Mouse (Mus musculus) cortical plate, adult 2 months (tissue): ENCODE results near the gene Aip. TPM values are rescaled to one million over a fixed set of nuclear protein-coding genes. Genes with fewer than 3 reads are reported as not detected.

Source experiments
- H3K27ac ChIP-seq: fragments of 200-500 bp; 2 replicates; pipeline ENCODE4 v1.5.1; 2012; ENCODE audit warnings: low read length, control low read depth, inconsistent platforms; ENCODE audit not compliant: insufficient read depth
- H3K4me1 ChIP-seq: fragments of 200-500 bp; 2 replicates; pipeline ENCODE4 v1.6.1; 2011; ENCODE audit warnings: low read length; ENCODE audit not compliant: control insufficient read depth, insufficient read depth
- H3K4me3 ChIP-seq: fragments of 200-500 bp; 2 replicates; pipeline ENCODE4 v1.5.1; 2011; ENCODE audit warnings: mild to moderate bottlenecking, low read length, control low read depth; ENCODE audit not compliant: insufficient read depth
- CTCF ChIP-seq: fragments of 200-500 bp; IDR thresholded peaks from 2 replicates; pipeline ENCODE4 v1.5.1; 2011; ENCODE audit warnings: mild to moderate bottlenecking, control low read depth, low read length; ENCODE audit not compliant: insufficient read depth; ENCODE audit errors: extremely low read depth
- POLR2A ChIP-seq: fragments of 200-500 bp; IDR thresholded peaks from 2 replicates; pipeline ENCODE4 v1.6.1; 2011; ENCODE audit warnings: mild to moderate bottlenecking, low read length, control low read depth; ENCODE audit not compliant: insufficient read depth; ENCODE audit errors: extremely low read depth
- polyA plus RNA-seq: library from polyadenylated mRNA; depleted of rRNA; stranded (reverse); fragments of >200 nt; gene quantifications from 2 replicates; pipeline ENCODE4 v1.2.3, GENCODE M21; 2012

Aip gene
- polyA plus RNA-seq, 1 experiment, result 167 TPM

DNA sequence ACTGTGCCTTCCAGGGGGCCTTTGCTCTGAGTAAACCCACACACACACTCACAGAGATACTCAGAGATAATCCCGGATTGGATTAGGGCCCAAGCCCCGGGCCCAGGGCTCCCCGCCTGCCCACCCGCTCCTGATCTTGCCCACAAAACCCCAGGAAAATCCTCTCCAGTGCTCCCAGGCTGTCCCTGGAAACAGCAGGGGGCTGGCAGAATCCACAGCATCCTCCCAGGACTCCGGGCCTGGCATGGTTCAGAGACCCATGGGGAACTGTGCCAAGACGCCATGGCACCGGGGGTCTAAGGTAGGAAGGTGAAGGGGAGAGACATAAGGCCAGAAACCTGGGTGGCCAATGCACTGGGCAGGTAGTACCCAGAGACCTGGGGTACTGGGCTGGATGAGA, 42.3 kb downstream of the Aip start:
- H3K4me3 ChIP-seq, result no peak overlapping the region
- H3K27ac ChIP-seq, result no peak overlapping the region
- no peak for TF ChIP-seq CTCF
- no peak for TF ChIP-seq POLR2A
- no peaks in the 10 kb centered on the region for H3K4me1 ChIP-seq

DNA sequence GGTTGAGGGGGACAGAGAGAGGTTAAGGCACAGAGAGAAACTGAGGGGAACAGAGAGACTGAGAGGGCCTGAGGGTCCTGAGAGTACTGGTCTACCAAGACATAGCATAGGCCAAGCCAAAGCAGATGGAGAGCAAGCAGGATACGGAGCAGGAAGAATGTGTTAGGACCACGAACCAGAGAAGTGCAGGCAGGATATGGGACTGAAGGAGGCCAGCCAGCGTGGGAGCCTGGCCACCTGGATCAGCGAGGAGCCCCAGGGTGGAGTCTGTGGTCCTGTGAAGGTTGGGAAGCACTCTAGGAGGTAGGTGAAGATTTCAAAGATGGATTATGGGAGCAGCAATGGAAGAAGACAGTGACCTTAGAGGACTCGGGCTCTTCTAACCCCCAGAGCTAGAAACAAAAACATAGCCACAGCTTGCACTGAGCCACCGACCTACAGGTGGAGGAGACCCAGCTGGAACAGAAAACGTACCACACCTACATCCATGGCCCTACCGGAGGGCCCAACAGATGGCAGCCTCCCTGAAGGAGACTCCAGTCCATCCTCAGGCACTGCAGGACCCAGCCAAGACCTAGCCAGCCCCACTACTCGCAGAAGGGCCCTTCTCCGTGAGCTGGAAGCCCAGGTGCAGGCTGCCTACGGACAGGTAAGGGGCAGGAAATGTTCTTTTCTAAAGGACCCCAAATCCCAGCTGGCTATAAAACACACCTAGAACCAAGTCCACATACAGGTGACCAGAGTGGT, 43.3 kb downstream of the Aip start:
- H3K4me3 ChIP-seq, result no peak overlapping the region
- no peak for TF ChIP-seq POLR2A
- TF ChIP-seq CTCF, result no peak

DNA sequence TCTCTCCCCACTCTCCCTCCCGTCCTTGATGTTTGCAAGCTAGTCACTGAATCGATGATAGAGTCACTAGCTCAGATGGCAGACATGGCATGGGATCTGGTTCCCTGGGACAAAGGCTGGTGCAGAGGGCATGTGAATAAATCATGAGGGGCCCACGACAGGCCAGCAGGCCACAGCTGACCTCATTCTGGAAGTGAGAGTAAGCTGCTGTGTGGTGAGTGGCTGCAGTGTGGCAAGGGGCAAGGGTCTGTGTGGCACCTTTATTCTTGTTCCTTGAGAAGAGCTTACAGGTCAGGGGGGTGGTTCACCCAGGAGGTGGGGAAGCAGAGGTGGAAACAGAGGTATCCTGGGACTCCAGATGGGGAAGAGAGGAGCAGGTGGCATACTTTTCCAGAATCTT, 44.3 kb downstream of the Aip start, which contains the start of gene Cabp2:
Gene Cabp2, plus strand, starts transcription at position 185 of the 400 bp plus-strand sequence.
- Histone ChIP-seq H3K4me3 (no peak within 1 kb of the TSS), H3K27ac (no peak within 1 kb of the TSS), H3K4me1 (no peaks in the 10 kb centered on the region)
- no peak for TF ChIP-seq CTCF
- no peak for TF ChIP-seq POLR2A

More for the DNA sequence above, 43.3 kb downstream of the Aip start:
- no peaks in the 10 kb centered on the region for H3K4me1 ChIP-seq
- H3K27ac ChIP-seq, result no peak overlapping the region

DNA sequence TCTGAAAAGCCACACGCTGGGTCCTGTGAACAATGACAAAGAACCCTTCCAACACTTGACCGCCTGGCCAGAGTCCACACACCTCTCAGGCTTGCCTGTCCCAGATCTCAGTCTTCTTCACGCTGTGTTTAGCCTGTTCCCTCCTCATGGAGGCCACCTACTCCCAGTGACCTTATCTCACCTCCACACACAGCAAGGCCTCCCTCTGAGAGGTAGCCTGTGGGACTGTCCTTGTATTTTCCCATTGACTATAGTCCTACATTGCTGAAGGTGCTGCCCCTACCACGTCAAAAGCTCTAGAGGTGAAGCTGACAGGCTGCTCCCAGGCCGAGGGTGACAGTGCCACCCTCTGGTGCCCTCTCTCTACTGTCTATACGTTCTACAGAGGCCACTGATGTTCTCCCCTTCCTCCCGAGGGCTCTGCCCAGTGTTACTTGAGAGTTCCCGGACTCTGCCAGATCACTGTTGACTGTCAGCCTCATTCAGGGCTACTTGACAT, 45.1 kb downstream of the Aip start:
- no peaks in the 10 kb centered on the region for H3K4me1 ChIP-seq
- H3K27ac ChIP-seq, result no peak overlapping the region
- TF ChIP-seq POLR2A (no peak), CTCF (no peak)
- no peak overlapping the region for H3K4me3 ChIP-seq

DNA sequence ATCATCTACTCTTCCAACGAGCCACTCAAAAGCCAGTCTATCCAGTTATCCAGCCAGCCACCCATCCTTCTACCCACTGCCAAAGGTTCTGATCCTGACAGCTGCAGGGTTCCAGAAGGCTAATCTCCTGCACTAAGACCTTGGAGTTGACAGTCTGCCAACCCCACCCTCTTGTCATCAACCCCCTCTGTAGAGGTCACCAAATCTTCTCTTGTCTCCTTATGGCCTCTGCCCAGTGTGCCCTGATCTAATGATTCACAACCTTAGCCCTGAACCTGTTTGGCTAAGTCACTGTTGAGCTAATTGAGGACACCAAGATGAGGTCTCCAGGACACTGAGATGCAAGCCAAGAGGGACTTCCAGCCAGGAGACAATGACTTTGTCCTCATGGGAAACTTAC, 46.1 kb downstream of the Aip start:
- Histone ChIP-seq H3K4me3 (no peak overlapping the region), H3K27ac (no peak overlapping the region), H3K4me1 (no peaks in the 10 kb centered on the region)
- TF ChIP-seq POLR2A, result no peak
- no peak for TF ChIP-seq CTCF

DNA sequence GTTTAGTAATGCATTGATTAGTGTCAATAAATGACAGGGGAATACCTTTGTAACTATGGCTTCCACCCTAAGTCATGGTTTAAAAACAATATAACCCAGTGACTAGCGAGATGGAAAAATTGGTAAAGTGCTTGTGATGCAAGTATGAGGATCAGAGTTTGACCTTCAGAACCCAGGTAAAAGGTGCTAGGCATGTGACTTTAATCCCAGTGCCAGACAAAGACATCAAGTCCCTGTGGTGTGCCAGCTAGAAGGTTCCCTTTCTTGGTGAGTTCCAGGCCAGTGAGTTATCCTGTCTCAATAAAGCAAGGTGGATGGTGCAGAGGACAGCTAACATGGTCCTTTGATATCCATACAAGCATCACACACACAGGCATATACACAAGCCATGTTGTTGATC, 50.1 kb downstream of the Aip start:
- TF ChIP-seq POLR2A (no peak), CTCF (no peak)
- Histone ChIP-seq H3K27ac (no peak overlapping the region), H3K4me3 (no peak overlapping the region), H3K4me1 (no peaks in the 10 kb centered on the region)

DNA sequence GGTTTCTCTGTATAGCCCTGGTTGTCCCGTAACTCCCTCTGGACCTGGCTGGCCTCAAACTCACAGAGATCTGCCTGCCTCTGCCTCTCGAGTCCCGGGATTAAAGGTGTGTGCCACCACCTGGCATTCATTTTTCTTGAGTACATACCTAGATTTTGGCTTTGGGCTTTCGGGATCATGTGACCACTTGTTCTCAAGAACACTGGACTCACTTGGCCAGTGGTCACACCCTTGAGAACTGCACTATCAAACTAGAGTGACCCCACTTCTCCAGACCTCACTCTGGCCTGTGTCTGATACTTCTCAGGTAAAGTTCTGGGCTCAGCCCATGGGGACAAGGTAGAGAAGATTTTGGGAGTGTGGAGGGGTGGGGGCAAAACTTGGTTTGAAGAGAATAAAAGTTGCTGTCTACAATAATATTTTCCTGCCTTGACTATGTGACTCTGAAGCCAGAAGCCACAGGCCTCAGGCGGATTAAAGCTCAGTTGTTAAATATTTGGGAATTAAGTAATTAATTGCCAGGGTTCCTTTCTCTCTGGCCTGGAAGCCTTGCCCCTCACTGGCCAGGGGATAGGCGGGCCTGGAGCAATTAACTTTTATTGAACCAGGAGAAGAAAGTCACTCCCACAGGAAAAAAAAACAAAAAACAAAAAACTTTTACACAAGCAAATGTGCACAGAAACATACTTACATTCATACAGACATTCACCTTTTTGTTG, 52.8 kb downstream of the Aip start:
- Histone ChIP-seq H3K4me1 (no peaks in the 10 kb centered on the region), H3K4me3 (no peak overlapping the region), H3K27ac (no peak overlapping the region)
- no peak for TF ChIP-seq POLR2A
- no peak for TF ChIP-seq CTCF

DNA sequence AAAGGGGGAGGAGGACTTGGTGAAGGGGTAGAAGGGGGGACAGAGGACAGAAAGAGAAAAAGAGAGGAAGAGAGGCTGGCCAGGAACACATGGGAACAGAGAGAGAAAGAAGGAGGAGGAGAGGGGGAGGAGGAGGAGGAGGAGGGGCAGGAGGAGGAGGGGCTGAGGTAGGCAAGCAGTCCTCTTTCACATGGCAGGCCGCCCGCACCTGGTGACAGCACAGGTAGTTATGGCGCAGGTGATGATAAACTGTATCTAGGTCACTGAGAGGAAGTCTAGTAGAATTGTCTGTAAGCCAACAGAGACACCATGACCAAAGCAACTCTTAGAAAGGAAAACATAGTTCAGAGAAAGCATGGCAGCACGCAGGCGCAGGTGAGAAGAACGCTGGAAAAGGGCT, 54.3 kb downstream of the Aip start:
- Histone ChIP-seq H3K4me3 (no peak overlapping the region), H3K4me1 (no peaks in the 10 kb centered on the region), H3K27ac (no peak overlapping the region)
- TF ChIP-seq POLR2A (no peak), CTCF (no peak)

DNA sequence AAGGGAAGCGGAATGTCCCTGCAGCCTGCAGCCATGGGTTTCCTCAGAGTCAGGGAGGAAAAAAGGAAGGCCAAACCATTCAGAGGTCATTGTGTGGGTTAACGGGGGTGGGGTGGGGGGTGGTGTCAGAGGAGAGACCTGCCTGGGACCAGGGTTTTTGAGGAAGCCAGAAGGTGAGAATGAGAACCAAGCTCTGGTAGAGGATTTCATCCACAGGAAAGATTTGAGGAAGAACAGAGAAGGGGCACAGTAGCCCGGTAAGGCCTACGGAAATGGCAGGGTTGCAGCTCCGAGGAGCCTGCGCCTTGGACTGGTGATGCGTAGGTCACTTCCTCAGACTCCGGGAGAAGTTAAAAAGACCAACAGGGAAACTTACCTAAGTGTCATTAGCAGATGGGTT, 54.9 kb downstream of the Aip start:
- Histone ChIP-seq H3K4me1 (no peaks in the 10 kb centered on the region), H3K4me3 (no peak overlapping the region), H3K27ac (no peak overlapping the region)
- TF ChIP-seq POLR2A (no peak), CTCF (no peak)

DNA sequence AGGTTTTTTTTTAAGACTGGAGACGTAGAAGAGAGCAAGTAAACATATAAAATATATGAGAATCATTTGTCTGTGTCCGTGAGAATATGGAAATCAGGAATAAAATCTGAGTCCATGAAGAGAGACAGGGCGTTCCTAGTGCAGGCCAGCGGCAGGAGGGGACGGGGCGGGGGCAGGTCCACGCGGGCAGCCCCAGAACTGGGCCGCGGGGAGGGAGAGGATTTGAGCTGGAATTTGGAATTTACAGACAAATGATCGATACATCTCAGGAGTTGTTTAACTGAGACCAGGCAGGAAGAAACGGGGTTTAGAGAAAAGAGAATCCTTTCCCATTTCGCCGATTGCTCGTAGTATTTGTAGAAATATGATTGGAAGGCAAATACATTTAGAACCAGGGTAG, 55.3 kb downstream of the Aip start:
- H3K4me1 ChIP-seq, result no peaks in the 10 kb centered on the region
- H3K4me3 ChIP-seq, result no peak overlapping the region
- TF ChIP-seq CTCF, result no peak
- TF ChIP-seq POLR2A, result no peak
- H3K27ac ChIP-seq, result no peak overlapping the region
